Mouse (Mus musculus): ENCODE measurements around the gene Vps26c. TPM values are rescaled to one million over a fixed set of nuclear protein-coding genes. Genes with fewer than 3 reads are reported as not detected.
"Not testable (repeated sequence)": the region's sequence is repeated elsewhere in the genome, so short reads cannot be mapped to it uniquely, and the experiment has no call there.

The Vps26c gene
- polyA plus RNA-seq, 1 experiment from 2014 or later = 53.3 TPM

- H3K4me1 ChIP-seq = 0 out of 2 replicates have a peak, but pooled peaks cover 2% of the 10 kb centered on the region
- H3K36me3 ChIP-seq (replicated peaks) = peaks cover 86% of the 10 kb centered on the region
- H3K4me2 ChIP-seq = no peak overlapping the region
- WGBS = 91% methylated on average over 11 of the region's 11 CpGs
- no peaks in the 10 kb centered on the region for H3K9me3 ChIP-seq
- no peaks in the 10 kb centered on the region for H3K27me3 ChIP-seq
- no peak overlapping the region for H3K27ac ChIP-seq
- no peak overlapping the region for H3K9ac ChIP-seq
- ATAC-seq (ENCODE audit: low FRiP score) = no peak
- H3K4me3 ChIP-seq (replicated peaks) = no peak overlapping the region
Observed at GRCm38 (mm10) chr16:94467337-94468055, 59.1 kb downstream of the Vps26c start.

GRCm38 (mm10) chr16:94466317-94466716 is 60.3 kb downstream of the Vps26c start:
- not testable (repeated sequence) for H3K4me3 ChIP-seq (replicated peaks)
- WGBS = 95% methylated on average over 7 of the region's 7 CpGs

GRCm38 (mm10) chr16:94465900-94466299 is 60.7 kb downstream of the Vps26c start:
- H3K9ac ChIP-seq = no peak overlapping the region
- no peak for ATAC-seq (ENCODE audit: low FRiP score)

More at GRCm38 (mm10) chr16:94466317-94466716, 60.3 kb downstream of the Vps26c start:
- H3K36me3 ChIP-seq (replicated peaks) = peaks cover 95% of the 10 kb centered on the region
- H3K4me1 ChIP-seq; ATAC-seq (ENCODE audit: low FRiP score); H3K27me3 ChIP-seq; H3K9me3 ChIP-seq; H3K27ac ChIP-seq; H3K4me2 ChIP-seq; H3K9ac ChIP-seq: not testable (repeated sequence)

DNA sequence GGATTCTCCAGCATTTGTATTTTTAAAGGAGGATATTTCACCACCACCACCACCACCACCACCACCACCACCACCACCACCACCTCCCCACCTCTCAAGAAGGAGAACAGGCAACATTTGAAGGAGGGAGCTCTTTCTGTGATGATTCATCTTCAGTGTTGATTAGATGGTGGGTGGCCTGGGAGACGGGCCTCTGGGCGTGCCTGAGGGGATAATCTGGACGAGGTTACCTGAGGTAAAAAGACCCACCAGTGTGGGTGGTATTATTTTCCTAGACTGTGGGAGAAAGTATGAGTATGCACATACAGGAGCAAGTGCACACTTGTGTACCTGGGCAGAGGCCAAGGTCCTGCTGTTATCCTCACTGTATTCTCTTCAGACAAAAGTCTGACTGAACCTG is 62.6 kb downstream of the Vps26c start:
- 90% methylated on average over 3 of the region's 3 CpGs for WGBS
- no peaks in the 10 kb centered on the region for H3K27me3 ChIP-seq
- H3K4me1 ChIP-seq = no peaks in the 10 kb centered on the region
- H3K4me3 ChIP-seq (replicated peaks) = no peak overlapping the region
- H3K9ac ChIP-seq = no peak overlapping the region
- peaks cover 96% of the 10 kb centered on the region for H3K36me3 ChIP-seq (replicated peaks)
- no peak for ATAC-seq (ENCODE audit: low FRiP score)
- no peak overlapping the region for H3K4me2 ChIP-seq
- no peaks in the 10 kb centered on the region for H3K9me3 ChIP-seq
- no peak overlapping the region for H3K27ac ChIP-seq

More at GRCm38 (mm10) chr16:94465900-94466299, 60.7 kb downstream of the Vps26c start:
- WGBS = 91% methylated on average over 4 of the region's 4 CpGs
- no peaks in the 10 kb centered on the region for H3K27me3 ChIP-seq
- peaks cover 95% of the 10 kb centered on the region for H3K36me3 ChIP-seq (replicated peaks)
- no peaks in the 10 kb centered on the region for H3K9me3 ChIP-seq
- H3K4me3 ChIP-seq (replicated peaks) = no peak overlapping the region
- H3K4me2 ChIP-seq = no peak overlapping the region
- H3K4me1 ChIP-seq = no peaks in the 10 kb centered on the region
- H3K27ac ChIP-seq = no peak overlapping the region

- ATAC-seq (ENCODE audit: low FRiP score) = no peak
- Histone ChIP-seq H3K9me3 (no peaks in the 10 kb centered on the region), H3K4me2 (no peak overlapping the region), H3K4me1 (no peaks in the 10 kb centered on the region), H3K9ac (no peak overlapping the region), H3K27ac (no peak overlapping the region), H3K27me3 (no peaks in the 10 kb centered on the region), H3K36me3 (replicated peaks) (peaks cover 94% of the 10 kb centered on the region), H3K4me3 (replicated peaks) (no peak overlapping the region)
- 64% methylated on average over 4 of the region's 4 CpGs for WGBS
Observed at GRCm38 (mm10) chr16:94454146-94454545, 72.5 kb downstream of the Vps26c start.

- WGBS = 91% methylated on average over 4 of the region's 4 CpGs
- H3K4me2 ChIP-seq = no peak overlapping the region
- H3K9ac ChIP-seq = no peak overlapping the region
- H3K9me3 ChIP-seq = no peaks in the 10 kb centered on the region
- H3K27ac ChIP-seq = no peak overlapping the region
- no peak for ATAC-seq (ENCODE audit: low FRiP score)
- H3K27me3 ChIP-seq = no peaks in the 10 kb centered on the region
- no peak overlapping the region for H3K4me3 ChIP-seq (replicated peaks)
- no peaks in the 10 kb centered on the region for H3K4me1 ChIP-seq
- H3K36me3 ChIP-seq (replicated peaks) = peaks cover 91% of the 10 kb centered on the region
Observed at GRCm38 (mm10) chr16:94452768-94453167, 73.9 kb downstream of the Vps26c start.

- Histone ChIP-seq H3K9me3 (no peaks in the 10 kb centered on the region), H3K4me1 (no peaks in the 10 kb centered on the region), H3K4me3 (replicated peaks) (no peak overlapping the region), H3K9ac (no peak overlapping the region), H3K27ac (no peak overlapping the region), H3K36me3 (replicated peaks) (peaks cover 90% of the 10 kb centered on the region), H3K4me2 (no peak overlapping the region), H3K27me3 (no peaks in the 10 kb centered on the region)
- 92% methylated on average over 11 of the region's 11 CpGs for WGBS
- ATAC-seq (ENCODE audit: low FRiP score) = no peak
Observed at GRCm38 (mm10) chr16:94451545-94452488, 74.8 kb downstream of the Vps26c start.

- Histone ChIP-seq H3K4me1 (no peaks in the 10 kb centered on the region), H3K27ac (no peak overlapping the region), H3K27me3 (no peaks in the 10 kb centered on the region), H3K4me2 (no peak overlapping the region), H3K9ac (no peak overlapping the region), H3K9me3 (no peaks in the 10 kb centered on the region), H3K4me3 (replicated peaks) (no peak overlapping the region), H3K36me3 (replicated peaks) (peaks cover 84% of the 10 kb centered on the region)
- WGBS = 96% methylated on average over 7 of the region's 7 CpGs
- ATAC-seq (ENCODE audit: low FRiP score) = no peak
Observed at GRCm38 (mm10) chr16:94449632-94450031, 77.0 kb downstream of the Vps26c start.

- Histone ChIP-seq H3K4me3 (replicated peaks) (no peak overlapping the region), H3K9me3 (no peaks in the 10 kb centered on the region), H3K4me1 (no peaks in the 10 kb centered on the region), H3K36me3 (replicated peaks) (peaks cover 81% of the 10 kb centered on the region), H3K4me2 (no peak overlapping the region), H3K9ac (no peak overlapping the region), H3K27me3 (no peaks in the 10 kb centered on the region), H3K27ac (no peak overlapping the region)
- ATAC-seq (ENCODE audit: low FRiP score) = no peak
- WGBS = 85% methylated on average over 8 of the region's 8 CpGs
Observed at GRCm38 (mm10) chr16:94449151-94449550, 77.5 kb downstream of the Vps26c start.

Other genes starting within 250 kb of the Vps26c start
- gene Hlcs, start 213.3 kb downstream of the Vps26c start, polyA plus RNA-seq (2016; fragmentation: Nextera tagmentation; extraction: Ambion mirVana) = 13.1 and 13.6 TPM in 2 replicates
- gene Ripply3, start 198.4 kb downstream of the Vps26c start, polyA plus RNA-seq (2016; fragmentation: Nextera tagmentation; extraction: Ambion mirVana) = 3.3 and 4.2 TPM in 2 replicates
- 593 and 634 TPM in 2 replicates for gene Ttc3, start 156.2 kb downstream of the Vps26c start, polyA plus RNA-seq (2016; fragmentation: Nextera tagmentation; extraction: Ambion mirVana)
- gene Pigp, start 155.0 kb downstream of the Vps26c start, polyA plus RNA-seq (2016; fragmentation: Nextera tagmentation; extraction: Ambion mirVana) = 103 and 110 TPM in 2 replicates
- 12.0 and 12.8 TPM in 2 replicates for gene Dyrk1a, start 43.2 kb upstream of the Vps26c start, polyA plus RNA-seq (2016; fragmentation: Nextera tagmentation; extraction: Ambion mirVana)

Measured in forebrain, embryonic 12.5 days (tissue).